Mouse (Mus musculus) skeletal muscle tissue, postnatal 0 days (tissue): Measurements from ENCODE around the gene Fam196a. TPM values are rescaled to one million over a fixed set of nuclear protein-coding genes. Genes with fewer than 3 reads are reported as not detected.

Source experiments
- polyA plus RNA-seq: library from polyadenylated mRNA; unstranded; fragments of >200 nt; fragmentation: Nextera tagmentation; extraction: Ambion mirVana; gene quantifications from 2 replicates; pipeline ENCODE4 v1.2.1, GENCODE M21; 2015

Gene Fam196a
- polyA plus RNA-seq: 0.51 and 0.65 TPM in 2 replicates

GRCm38 (mm10) chr7:134937927-134938609, at the start of gene Fam196a:
Gene Fam196a, minus strand, starts transcription at chr7:134938430.

